Mouse (Mus musculus) G1E (cell line): Measurements from ENCODE around the gene Nphp1.

Experiments used
- CTCF ChIP-seq: IDR thresholded peaks from 2 replicates; pipeline ENCODE4 v1.5.1; 2012; ENCODE audit warnings: low read depth, low read length, inconsistent platforms, mixed read lengths
- POLR2AphosphoS5 ChIP-seq: IDR thresholded peaks from 2 replicates; pipeline ENCODE4 v1.6.1; 2012; ENCODE audit warnings: low read depth, low read length, inconsistent platforms; ENCODE audit not compliant: insufficient replicate concordance
- TAL1 ChIP-seq: conservative IDR thresholded peaks from 2 replicates; pipeline ENCODE4 v1.6.1; 2012; ENCODE audit warnings: low read depth, low read length, inconsistent platforms, mixed read lengths

- TF ChIP-seq POLR2AphosphoS5 (no peak), CTCF (no peak), TAL1 (no peak)
These were observed 59.0 kb downstream of the Nphp1 start, which contains the start of gene Mall for GRCm38 (mm10) chr2:127729671-127730070.
